Mouse (Mus musculus) liver, embryonic 15.5 days (tissue): ENCODE measurements around the gene Sphk1. TPM values are rescaled to one million over a fixed set of nuclear protein-coding genes. Genes with fewer than 3 reads are reported as not detected.

Experiments used
- ATAC-seq: fragments of 200-750 bp; cut with Nextera tagmentation; 2 replicates; pipeline ENCODE4 v1.8.0; 2017; ENCODE audit warnings: moderate number of reproducible peaks, mild to moderate bottlenecking, moderate library complexity; ENCODE audit not compliant: insufficient read depth
- H3K27ac ChIP-seq: fragments of 300-500 bp; sonication (generic); replicated peaks from 2 replicates; pipeline ENCODE4 v1.5.1; 2015; ENCODE audit warnings: mild to moderate bottlenecking, inconsistent platforms
- H3K27me3 ChIP-seq: fragments of 300-500 bp; sonication (generic); 2 replicates; pipeline ENCODE4 v1.6.1; 2015; ENCODE audit warnings: mild to moderate bottlenecking, inconsistent platforms
- H3K36me3 ChIP-seq: fragments of 300-500 bp; sonication (generic); replicated peaks from 2 replicates; pipeline ENCODE4 v1.6.1; 2015; ENCODE audit warnings: moderate library complexity, mild to moderate bottlenecking, inconsistent platforms
- H3K4me1 ChIP-seq: fragments of 300-500 bp; sonication (generic); replicated peaks from 2 replicates; pipeline ENCODE4 v1.6.1; 2015; ENCODE audit warnings: inconsistent platforms
- H3K4me2 ChIP-seq: fragments of 300-500 bp; sonication (generic); 2 replicates; pipeline ENCODE4 v1.6.1; 2015; ENCODE audit warnings: moderate library complexity, mild to moderate bottlenecking, inconsistent platforms
- H3K4me3 ChIP-seq: fragments of 300-500 bp; sonication (generic); replicated peaks from 2 replicates; pipeline ENCODE4 v1.5.1; 2015; ENCODE audit warnings: mild to moderate bottlenecking, inconsistent platforms
- H3K9ac ChIP-seq: fragments of 300-500 bp; sonication (generic); 2 replicates; pipeline ENCODE4 v1.6.1; 2015; ENCODE audit warnings: moderate library complexity, mild to moderate bottlenecking, inconsistent platforms
- H3K9me3 ChIP-seq: fragments of 300-500 bp; sonication (generic); replicated peaks from 2 replicates; pipeline ENCODE4 v1.6.1; 2016; ENCODE audit warnings: inconsistent platforms
- WGBS: fragments of 180-500 bp; shearing (Covaris S2); methylation state at CpG from one replicate; pipeline ENCODE4 v1.1.7; 2015; ENCODE audit warnings: mixed read lengths; ENCODE audit not compliant: insufficient replicate concordance; 5-methylcytosine and 5-hydroxymethylcytosine counted together
- polyA plus RNA-seq: library from polyadenylated mRNA; unstranded; fragments of >200 nt; fragmentation: Nextera tagmentation; extraction: Ambion mirVana; gene quantifications from 2 replicates; pipeline ENCODE4 v1.2.1, GENCODE M21; 2015

Sphk1 gene
- polyA plus RNA-seq, 1 experiment from 2014 or later, result 28.8 TPM

DNA sequence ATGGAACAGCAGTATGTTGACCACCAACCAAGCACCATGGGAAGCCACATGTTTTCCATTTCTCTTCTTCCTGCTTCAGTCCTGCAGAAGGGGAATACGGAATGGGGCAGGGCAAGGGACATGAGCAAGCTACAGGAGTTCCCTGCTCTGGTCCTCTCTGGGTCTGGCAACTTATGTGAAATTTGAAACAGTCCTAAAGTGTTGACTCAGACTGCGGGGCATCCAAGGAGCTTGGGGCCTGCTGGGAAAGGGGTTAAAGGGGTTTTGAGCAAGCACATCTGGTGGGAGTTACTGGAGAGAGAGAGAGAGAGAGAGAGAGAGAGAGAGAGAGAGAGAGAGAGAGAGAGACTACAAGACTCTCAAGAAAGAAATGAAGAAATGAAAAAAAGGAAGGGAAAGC lies 22.0 kb upstream of the Sphk1 start:
- Histone ChIP-seq H3K27me3 (no peaks in the 10 kb centered on the region), H3K4me2 (no peak overlapping the region), H3K9ac (no peak overlapping the region), H3K27ac (no peak overlapping the region), H3K4me1 (peaks cover 48% of the 10 kb centered on the region), H3K9me3 (no peaks in the 10 kb centered on the region), H3K36me3 (no peaks in the 10 kb centered on the region), H3K4me3 (no peak overlapping the region)
- 81% methylated on average over 2 of the region's 2 CpGs for WGBS
- no peak for ATAC-seq

DNA sequence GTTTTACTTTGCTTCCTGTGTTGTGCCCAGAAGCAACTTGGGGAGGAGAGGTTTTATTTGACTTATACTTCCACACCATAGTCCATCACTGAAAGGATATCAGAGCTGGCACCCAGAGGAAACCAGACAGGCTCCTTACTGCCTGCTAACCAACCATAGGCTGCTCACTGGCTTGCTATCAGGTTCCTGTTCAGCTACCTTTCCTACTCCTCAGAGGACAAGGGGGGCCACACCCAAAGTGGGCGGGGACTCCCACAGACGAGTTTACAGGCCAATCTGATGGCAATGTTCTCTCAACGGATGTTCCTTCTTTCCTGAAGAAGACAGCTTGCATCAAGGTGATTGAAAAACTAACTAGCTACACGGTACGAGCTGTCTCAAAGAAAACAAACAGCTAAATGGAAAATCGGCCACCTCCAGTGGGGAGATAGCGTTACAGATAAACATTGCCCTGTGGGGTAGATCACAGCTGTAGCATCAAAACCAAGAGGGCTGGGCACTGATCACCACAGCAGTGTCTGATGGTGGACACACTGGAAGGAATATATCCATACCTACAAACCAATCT lies 19.3 kb upstream of the Sphk1 start:
- Histone ChIP-seq H3K36me3 (no peaks in the 10 kb centered on the region), H3K27ac (peak overlapping the region; percentile 59; the same call in 1 of the 2 replicates), H3K4me1 (peaks cover 34% of the 10 kb centered on the region), H3K9me3 (no peaks in the 10 kb centered on the region), H3K9ac (no peak overlapping the region), H3K27me3 (peaks cover 9% of the 10 kb centered on the region; the same call in 1 of the 2 replicates), H3K4me2 (peak overlapping the region; percentile 27), H3K4me3 (no peak overlapping the region)
- ATAC-seq, result 0 out of 2 replicates have a peak, but pooled peaks have one; percentile 30
- WGBS, result 37% methylated on average over 7 of the region's 7 CpGs

DNA sequence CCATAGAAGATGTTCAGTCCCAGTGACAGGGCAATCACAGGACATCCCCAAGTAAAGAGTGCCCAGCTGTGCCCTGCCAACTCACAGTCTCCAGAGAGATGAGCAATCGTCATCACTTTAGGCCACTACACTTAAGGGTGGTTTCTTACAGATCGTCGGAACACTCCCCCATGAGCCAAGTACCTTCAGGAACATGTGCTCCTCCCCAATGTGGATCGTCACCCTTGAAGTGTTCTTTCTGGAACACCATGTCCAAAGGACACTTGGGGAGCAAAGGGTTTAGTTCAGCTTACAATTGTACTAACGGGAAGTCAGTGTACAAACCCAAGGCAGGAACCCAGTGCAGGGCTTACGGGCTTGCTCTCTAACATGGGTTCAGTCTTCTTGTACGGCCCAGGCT lies 18.6 kb upstream of the Sphk1 start:
- Histone ChIP-seq H3K9me3 (no peaks in the 10 kb centered on the region), H3K27me3 (peaks cover 13% of the 10 kb centered on the region; the same call in 1 of the 2 replicates), H3K4me3 (no peak overlapping the region), H3K27ac (no peak overlapping the region), H3K4me2 (no peak overlapping the region), H3K9ac (no peak overlapping the region), H3K4me1 (peaks cover 26% of the 10 kb centered on the region), H3K36me3 (no peaks in the 10 kb centered on the region)
- WGBS, result 77% methylated on average over 7 of the region's 7 CpGs
- no peak for ATAC-seq

DNA sequence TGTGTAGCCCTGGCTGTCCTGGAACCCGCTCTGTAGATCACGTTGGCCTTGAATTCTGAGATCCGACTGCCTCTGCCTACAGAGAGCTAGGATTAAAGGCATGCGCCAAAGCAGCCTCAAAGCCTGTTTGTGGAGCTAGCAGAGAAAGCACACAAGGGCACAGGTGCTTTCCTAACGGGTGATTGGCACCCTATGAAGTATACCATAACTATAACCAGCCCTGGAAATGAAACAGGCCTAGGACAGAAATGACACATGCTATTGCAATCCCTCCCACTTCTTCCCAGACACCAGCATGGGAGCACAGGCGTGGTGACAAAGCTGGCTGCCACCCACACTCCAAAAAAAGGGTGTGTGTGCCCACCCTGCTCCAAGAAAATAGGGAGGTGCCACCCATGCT lies 17.7 kb upstream of the Sphk1 start:
- H3K4me1 ChIP-seq, result peaks cover 20% of the 10 kb centered on the region
- H3K4me3 ChIP-seq, result no peak overlapping the region
- H3K27me3 ChIP-seq, result peaks cover 17% of the 10 kb centered on the region
- H3K27ac ChIP-seq, result no peak overlapping the region
- H3K9ac ChIP-seq, result no peak overlapping the region
- no peak overlapping the region for H3K4me2 ChIP-seq
- ATAC-seq, result no peak
- 72% methylated on average over 6 of the region's 6 CpGs for WGBS
- H3K9me3 ChIP-seq, result no peaks in the 10 kb centered on the region
- no peaks in the 10 kb centered on the region for H3K36me3 ChIP-seq

DNA sequence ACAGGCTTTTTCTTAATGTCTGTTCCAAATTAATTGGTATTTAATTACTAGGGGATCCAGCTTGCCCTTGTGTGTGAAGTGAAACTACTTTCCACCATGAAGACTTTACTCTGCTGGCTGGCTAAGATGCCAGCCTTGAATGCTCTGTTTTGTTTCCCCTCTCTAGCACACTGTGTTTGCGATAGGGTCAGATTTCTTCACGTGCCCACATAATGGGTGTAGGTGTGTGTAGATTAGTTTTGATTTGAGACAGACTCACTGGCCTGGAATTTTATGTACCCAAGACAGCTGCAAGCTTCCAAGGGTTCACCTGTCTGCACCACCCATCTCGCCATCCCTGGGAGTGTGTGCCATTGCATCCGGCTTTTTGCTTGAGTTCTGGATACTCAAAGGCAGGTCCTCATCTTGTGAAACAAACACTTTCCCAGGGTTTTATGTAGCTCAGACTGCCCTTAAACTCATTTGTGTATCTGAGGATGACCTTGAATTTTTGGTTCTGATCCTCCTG lies 17.1 kb upstream of the Sphk1 start:
- ATAC-seq, result no peak
- no peaks in the 10 kb centered on the region for H3K9me3 ChIP-seq
- no peaks in the 10 kb centered on the region for H3K36me3 ChIP-seq
- 73% methylated on average over 4 of the region's 4 CpGs for WGBS
- no peak overlapping the region for H3K4me3 ChIP-seq
- peaks cover 24% of the 10 kb centered on the region for H3K4me1 ChIP-seq
- peaks cover 23% of the 10 kb centered on the region for H3K27me3 ChIP-seq
- no peak overlapping the region for H3K4me2 ChIP-seq
- no peak overlapping the region for H3K9ac ChIP-seq
- no peak overlapping the region for H3K27ac ChIP-seq

DNA sequence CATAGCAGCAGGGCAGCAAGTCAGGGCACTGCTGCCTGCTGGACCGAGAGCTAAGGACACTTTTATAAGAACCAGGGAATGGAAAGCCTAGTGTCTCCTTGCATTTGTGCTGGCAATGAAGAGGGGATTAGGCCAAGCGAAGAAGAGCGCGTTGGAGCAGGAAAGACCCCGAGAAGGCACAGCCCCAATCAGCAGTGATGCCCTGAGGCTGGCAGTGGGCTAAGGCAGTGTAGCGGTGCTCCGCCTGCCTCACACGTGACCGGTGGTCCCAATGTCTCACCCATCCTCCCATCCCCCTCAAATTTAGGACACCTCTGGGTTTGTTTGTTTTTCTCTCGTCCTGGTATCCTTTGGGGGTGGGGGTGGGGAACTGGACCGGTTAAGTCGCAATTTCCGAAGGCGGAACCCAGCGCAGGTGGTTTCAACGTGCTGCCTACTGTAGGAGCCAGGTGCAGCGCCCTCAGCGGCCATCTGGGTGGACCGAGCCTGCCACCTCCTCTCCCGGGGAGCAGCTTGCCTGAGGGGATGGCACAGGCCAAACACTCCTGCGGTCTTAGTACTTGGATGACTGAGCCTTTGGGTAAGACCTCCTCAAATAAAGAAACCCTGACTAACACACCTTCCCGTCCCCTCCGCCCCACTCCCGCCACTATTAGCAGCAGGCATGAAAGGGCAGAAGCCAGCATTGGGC lies 15.2 kb upstream of the Sphk1 start:
- H3K4me1 ChIP-seq, result peaks cover 24% of the 10 kb centered on the region
- no peak overlapping the region for H3K4me2 ChIP-seq
- 41% methylated on average over 24 of the region's 24 CpGs for WGBS
- no peak overlapping the region for H3K4me3 ChIP-seq
- no peak for ATAC-seq
- no peak overlapping the region for H3K27ac ChIP-seq
- H3K9me3 ChIP-seq, result no peaks in the 10 kb centered on the region
- H3K27me3 ChIP-seq, result peaks cover 33% of the 10 kb centered on the region
- H3K9ac ChIP-seq, result no peak overlapping the region
- H3K36me3 ChIP-seq, result no peaks in the 10 kb centered on the region

DNA sequence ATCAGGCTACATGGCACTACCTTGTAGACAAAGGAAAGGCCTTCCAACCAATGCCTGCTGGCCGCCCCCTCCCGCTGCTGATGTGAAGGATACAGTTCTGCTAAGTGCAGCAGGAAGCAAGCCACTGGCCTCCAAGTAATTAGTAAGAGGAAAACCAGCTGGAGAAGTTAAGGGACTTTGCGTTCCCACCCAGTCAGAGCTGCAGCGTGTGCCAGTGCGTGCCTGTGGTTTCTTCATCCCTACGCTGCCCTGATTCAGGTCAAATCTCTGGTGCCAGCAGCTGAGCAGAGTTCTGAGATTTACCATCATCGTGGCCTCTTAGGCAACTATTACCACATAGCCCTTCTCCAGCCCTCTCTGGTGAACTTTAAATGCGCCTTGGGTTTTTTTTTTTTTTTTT lies 12.2 kb upstream of the Sphk1 start:
- Histone ChIP-seq H3K4me2 (no peak overlapping the region), H3K4me1 (peaks cover 30% of the 10 kb centered on the region), H3K27me3 (peaks cover 52% of the 10 kb centered on the region), H3K36me3 (no peaks in the 10 kb centered on the region), H3K9ac (no peak overlapping the region), H3K27ac (no peak overlapping the region), H3K9me3 (no peaks in the 10 kb centered on the region), H3K4me3 (no peak overlapping the region)
- no peak for ATAC-seq
- WGBS, result 39% methylated on average over 8 of the region's 8 CpGs

DNA sequence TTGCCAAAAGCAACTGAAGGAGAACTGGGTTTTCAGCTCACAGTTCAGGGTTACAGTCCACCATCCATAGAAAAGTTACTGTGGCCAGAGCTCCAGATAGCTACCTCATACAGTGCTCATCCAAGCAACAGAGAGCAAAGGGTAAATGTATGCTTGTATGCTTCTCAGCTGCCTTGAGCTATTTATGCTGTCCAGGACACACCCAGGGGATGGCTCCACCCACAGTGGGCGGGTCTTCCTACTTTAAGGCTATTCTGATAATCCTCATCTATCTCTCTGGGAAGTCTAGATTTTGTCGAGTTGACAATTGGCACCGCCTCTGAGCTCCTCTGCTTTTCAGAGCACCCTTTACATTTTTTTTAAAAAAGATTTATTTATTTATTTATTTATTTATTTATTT lies 9.6 kb upstream of the Sphk1 start:
- Histone ChIP-seq H3K4me3 (no peak overlapping the region), H3K27me3 (peaks cover 54% of the 10 kb centered on the region), H3K36me3 (no peaks in the 10 kb centered on the region), H3K4me1 (peaks cover 36% of the 10 kb centered on the region), H3K9ac (no peak overlapping the region), H3K9me3 (no peaks in the 10 kb centered on the region), H3K4me2 (no peak overlapping the region; the same call in 1 of the 2 replicates), H3K27ac (no peak overlapping the region)
- peak; percentile 70 for ATAC-seq
- WGBS, result 29% methylated on average over 3 of the region's 3 CpGs

DNA sequence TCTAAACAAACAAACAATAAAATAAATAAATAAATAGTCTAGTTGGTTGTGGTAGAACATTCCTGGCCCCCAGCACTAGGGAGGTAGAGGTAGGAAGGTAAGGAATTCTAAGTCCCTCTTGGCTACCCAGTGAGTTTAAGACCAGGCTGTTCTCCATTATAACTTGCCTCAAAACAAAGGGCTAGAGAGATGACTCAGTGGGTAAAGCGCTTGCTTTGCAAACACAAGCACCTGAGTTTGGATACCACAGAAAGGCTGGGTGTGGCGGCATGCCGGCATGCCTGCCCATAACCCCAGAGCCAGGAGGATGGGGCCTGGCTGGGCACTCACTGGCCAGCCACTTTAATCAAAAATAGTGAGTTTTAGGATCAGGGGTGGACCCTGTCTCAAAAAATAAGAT lies 8.7 kb upstream of the Sphk1 start:
- H3K27ac ChIP-seq, result no peak overlapping the region
- H3K27me3 ChIP-seq, result peaks cover 57% of the 10 kb centered on the region
- H3K9ac ChIP-seq, result no peak overlapping the region
- WGBS, result 76% methylated on average over 3 of the region's 3 CpGs
- no peak overlapping the region for H3K4me2 ChIP-seq
- H3K4me1 ChIP-seq, result peaks cover 36% of the 10 kb centered on the region
- H3K36me3 ChIP-seq, result no peaks in the 10 kb centered on the region
- no peaks in the 10 kb centered on the region for H3K9me3 ChIP-seq
- no peak for ATAC-seq
- no peak overlapping the region for H3K4me3 ChIP-seq

DNA sequence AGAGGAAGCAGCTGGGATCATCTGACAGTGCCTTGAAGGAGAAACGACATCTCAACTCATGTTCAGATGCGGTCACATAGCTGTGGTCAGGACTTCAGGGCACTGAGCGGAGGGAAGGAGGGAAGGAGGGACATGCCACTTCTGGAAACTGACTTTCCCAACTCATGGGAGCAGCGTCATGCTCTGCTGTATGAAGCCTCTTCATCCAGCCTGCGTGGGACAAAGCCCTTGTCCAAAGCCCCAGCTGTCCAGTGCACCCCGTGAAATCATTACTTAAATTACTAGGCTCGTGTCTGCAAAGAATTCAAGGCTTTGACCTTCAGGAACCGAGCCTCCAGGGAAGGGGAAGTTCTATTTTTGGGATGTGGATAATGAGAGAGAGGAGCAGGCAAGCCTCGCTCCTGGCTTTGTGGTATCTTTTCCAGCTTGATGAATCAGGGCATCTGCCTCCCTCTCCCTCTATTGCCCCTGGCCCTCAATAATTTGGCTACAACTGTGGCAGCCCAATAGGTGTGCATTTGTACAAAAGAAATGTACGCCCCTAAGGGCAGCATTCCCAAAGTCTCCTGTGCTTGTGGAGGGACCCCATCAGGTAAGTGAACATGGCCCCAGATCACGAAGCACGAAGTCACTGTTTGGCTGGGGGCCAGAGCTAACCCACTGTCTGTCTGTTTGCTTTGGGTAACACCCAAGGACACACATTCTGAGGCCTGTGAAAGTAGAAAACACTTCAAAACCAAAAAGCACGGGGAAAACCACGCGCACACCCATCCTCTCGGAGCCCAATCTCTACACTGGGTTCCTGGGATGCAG lies 7.6 kb upstream of the Sphk1 start:
- Histone ChIP-seq H3K27ac (no peak overlapping the region), H3K4me2 (no peak overlapping the region), H3K9ac (no peak overlapping the region), H3K27me3 (peaks cover 60% of the 10 kb centered on the region), H3K36me3 (no peaks in the 10 kb centered on the region), H3K4me3 (no peak overlapping the region), H3K4me1 (peaks cover 35% of the 10 kb centered on the region), H3K9me3 (no peaks in the 10 kb centered on the region)
- 43% methylated on average over 16 of the region's 16 CpGs for WGBS
- no peak for ATAC-seq

DNA sequence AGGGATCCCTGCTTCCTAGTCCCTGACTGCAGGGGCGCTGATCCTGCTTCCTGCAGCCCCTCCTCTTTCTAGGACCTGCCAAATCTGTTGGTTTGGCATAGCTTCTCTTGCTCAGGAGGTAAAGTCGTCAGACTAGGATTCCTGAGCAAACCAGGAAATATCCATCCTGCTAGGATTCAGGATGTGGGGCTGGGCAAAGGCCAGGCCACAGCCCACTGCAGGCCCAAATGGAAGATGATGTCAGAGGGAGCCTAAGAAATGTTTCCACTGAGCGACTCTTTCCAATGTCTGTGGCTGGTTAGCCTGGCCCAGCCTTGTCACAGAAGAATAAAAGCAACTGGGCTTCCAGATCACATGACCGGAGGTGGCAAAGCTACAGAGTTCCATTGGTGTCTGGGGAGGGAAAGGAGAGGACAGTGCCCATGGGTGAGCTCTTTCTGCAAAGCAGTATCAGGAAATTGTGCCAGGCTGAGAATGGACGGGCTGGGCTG lies 7.0 kb upstream of the Sphk1 start:
- WGBS, result 43% methylated on average over 5 of the region's 5 CpGs

More for the DNA sequence above, 7.0 kb upstream of the Sphk1 start:
- Histone ChIP-seq H3K9me3 (no peaks in the 10 kb centered on the region), H3K9ac (no peak overlapping the region), H3K27me3 (peaks cover 60% of the 10 kb centered on the region), H3K27ac (no peak overlapping the region), H3K4me2 (no peak overlapping the region), H3K4me1 (peaks cover 31% of the 10 kb centered on the region), H3K4me3 (no peak overlapping the region), H3K36me3 (no peaks in the 10 kb centered on the region)
- no peak for ATAC-seq
